Mouse (Mus musculus) stomach, embryonic 16.5 days (tissue): ENCODE data around the gene Pde4dip. TPM values are rescaled to one million over a fixed set of nuclear protein-coding genes. Genes with fewer than 3 reads are reported as not detected.

ENCODE experiments used
- ATAC-seq: fragments of 200-750 bp; cut with Nextera tagmentation; 2 replicates; pipeline ENCODE4 v1.8.0; 2017; ENCODE audit warnings: moderate number of reproducible peaks, moderate TSS enrichment; ENCODE audit not compliant: insufficient read depth, low FRiP score
- H3K27ac ChIP-seq: fragments of 300-500 bp; sonication (generic); 2 replicates; pipeline ENCODE4 v1.5.1; 2014; ENCODE audit warnings: low read length
- H3K27me3 ChIP-seq: fragments of 300-500 bp; sonication (generic); 2 replicates; pipeline ENCODE4 v1.6.1; 2014; ENCODE audit warnings: low read length, control low read depth, mixed read lengths; ENCODE audit not compliant: control insufficient read depth, insufficient read depth
- H3K36me3 ChIP-seq: fragments of 300-500 bp; sonication (generic); 2 replicates; pipeline ENCODE4 v1.6.1; 2014; ENCODE audit warnings: low read length; ENCODE audit not compliant: control insufficient read depth, insufficient read depth
- H3K4me1 ChIP-seq: fragments of 300-500 bp; sonication (generic); 2 replicates; pipeline ENCODE4 v1.6.1; 2014; ENCODE audit warnings: low read length, control low read depth, mixed read lengths; ENCODE audit not compliant: control insufficient read depth, insufficient read depth
- H3K4me2 ChIP-seq: fragments of 300-500 bp; sonication (generic); 2 replicates; pipeline ENCODE4 v1.6.1; 2014; ENCODE audit warnings: low read depth, low read length, mixed read lengths
- H3K4me3 ChIP-seq: fragments of 300-500 bp; sonication (generic); replicated peaks from 2 replicates; pipeline ENCODE4 v1.5.1; 2014; ENCODE audit warnings: mild to moderate bottlenecking, low read length
- H3K9ac ChIP-seq: fragments of 300-500 bp; sonication (generic); 2 replicates; pipeline ENCODE4 v1.6.1; 2014; ENCODE audit warnings: low read length
- H3K9me3 ChIP-seq: fragments of 300-500 bp; sonication (generic); replicated peaks from 2 replicates; pipeline ENCODE4 v1.6.1; 2016; ENCODE audit warnings: low read length, control low read depth; ENCODE audit not compliant: control insufficient read depth
- WGBS: fragments of 180-500 bp; shearing (Covaris S2); extraction: QIAGEN DNeasy Blood & Tissue Kit; methylation state at CpG from one replicate; pipeline ENCODE4 v1.1.7; 2014; 5-methylcytosine and 5-hydroxymethylcytosine counted together
- polyA plus RNA-seq: library from polyadenylated mRNA; unstranded; fragments of >200 nt; fragmentation: Nextera tagmentation; extraction: Ambion mirVana; gene quantifications from 2 replicates; pipeline ENCODE4 v1.2.1, GENCODE M21; 2015

Pde4dip gene
- polyA plus RNA-seq, 1 experiment from 2014 or later = 31.3 TPM

GRCm38 (mm10) chr3:97735575-97735974 lies 152.9 kb downstream of the Pde4dip start:
- no peak overlapping the region for H3K9ac ChIP-seq
- ATAC-seq = 0 out of 2 replicates have a peak, but pooled peaks have one; percentile 21
- 61% methylated on average over 5 of the region's 5 CpGs for WGBS
- H3K27me3 ChIP-seq = no peaks in the 10 kb centered on the region
- no peaks in the 10 kb centered on the region for H3K4me1 ChIP-seq
- H3K4me3 ChIP-seq = no peak overlapping the region
- H3K36me3 ChIP-seq = 0 out of 2 replicates have a peak, but pooled peaks cover 9% of the 10 kb centered on the region
- no peak overlapping the region for H3K4me2 ChIP-seq
- no peak overlapping the region for H3K27ac ChIP-seq
- no peaks in the 10 kb centered on the region for H3K9me3 ChIP-seq

DNA sequence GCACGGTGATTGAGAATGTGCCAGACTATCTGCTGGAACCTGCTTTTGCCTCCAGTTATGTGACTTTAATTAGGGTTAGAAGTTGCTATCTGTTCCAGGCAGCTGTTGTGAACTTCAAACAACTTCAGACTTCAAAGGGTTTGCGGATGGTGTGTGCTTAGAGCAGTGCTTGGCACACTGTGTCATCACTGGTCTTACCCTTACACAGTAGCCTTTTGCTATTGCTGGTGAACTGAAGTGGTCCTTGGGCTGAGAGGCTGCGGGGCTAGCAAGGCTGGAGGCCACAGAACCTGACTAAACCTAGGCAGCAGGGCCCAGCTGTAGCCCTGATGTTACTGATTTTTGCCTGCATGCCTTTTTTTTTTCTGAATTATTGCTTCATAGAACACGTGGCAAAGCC lies 154.2 kb downstream of the Pde4dip start:
- no peak overlapping the region for H3K4me3 ChIP-seq
- H3K27me3 ChIP-seq = no peaks in the 10 kb centered on the region
- ATAC-seq = no peak
- no peak overlapping the region for H3K27ac ChIP-seq
- no peak overlapping the region for H3K9ac ChIP-seq
- WGBS = 73% methylated on average over 4 of the region's 4 CpGs
- H3K4me2 ChIP-seq = no peak overlapping the region
- H3K9me3 ChIP-seq = no peaks in the 10 kb centered on the region
- no peaks in the 10 kb centered on the region for H3K4me1 ChIP-seq
- H3K36me3 ChIP-seq = no peaks in the 10 kb centered on the region

- ATAC-seq = no peak
- no peak overlapping the region for H3K27ac ChIP-seq
- H3K4me1 ChIP-seq = no peaks in the 10 kb centered on the region
- no peaks in the 10 kb centered on the region for H3K9me3 ChIP-seq
- WGBS = 88% methylated on average over 6 of the region's 6 CpGs
- H3K4me2 ChIP-seq = no peak overlapping the region
- no peaks in the 10 kb centered on the region for H3K36me3 ChIP-seq
- H3K9ac ChIP-seq = no peak overlapping the region
- no peak overlapping the region for H3K4me3 ChIP-seq
- no peaks in the 10 kb centered on the region for H3K27me3 ChIP-seq
These were observed 155.9 kb downstream of the Pde4dip start for GRCm38 (mm10) chr3:97732622-97733021.

DNA sequence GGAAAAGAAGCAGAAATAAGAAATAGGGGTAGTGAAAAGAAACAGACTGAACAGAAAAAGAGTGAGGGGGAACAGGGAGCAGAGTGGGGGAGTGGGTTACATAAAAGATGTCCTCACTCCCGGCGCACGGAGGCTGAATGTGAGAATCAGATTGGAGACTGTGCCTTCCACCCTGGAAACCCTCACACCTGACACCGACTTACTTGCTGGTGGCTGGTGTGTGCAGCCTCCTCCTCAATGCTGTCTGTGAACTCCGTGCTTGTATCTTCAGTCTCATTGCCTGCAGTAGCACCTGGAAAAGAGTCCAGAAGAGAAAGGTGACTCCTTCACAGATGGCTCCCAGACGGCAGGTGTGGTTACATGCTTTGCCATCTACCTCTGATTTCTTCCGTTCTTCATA lies 157.9 kb downstream of the Pde4dip start:
- Histone ChIP-seq H3K9ac (no peak overlapping the region), H3K4me2 (no peak overlapping the region), H3K27ac (no peak overlapping the region), H3K9me3 (no peaks in the 10 kb centered on the region), H3K4me1 (no peaks in the 10 kb centered on the region), H3K27me3 (no peaks in the 10 kb centered on the region), H3K36me3 (no peaks in the 10 kb centered on the region), H3K4me3 (no peak overlapping the region)
- ATAC-seq = no peak
- 82% methylated on average over 7 of the region's 7 CpGs for WGBS

DNA sequence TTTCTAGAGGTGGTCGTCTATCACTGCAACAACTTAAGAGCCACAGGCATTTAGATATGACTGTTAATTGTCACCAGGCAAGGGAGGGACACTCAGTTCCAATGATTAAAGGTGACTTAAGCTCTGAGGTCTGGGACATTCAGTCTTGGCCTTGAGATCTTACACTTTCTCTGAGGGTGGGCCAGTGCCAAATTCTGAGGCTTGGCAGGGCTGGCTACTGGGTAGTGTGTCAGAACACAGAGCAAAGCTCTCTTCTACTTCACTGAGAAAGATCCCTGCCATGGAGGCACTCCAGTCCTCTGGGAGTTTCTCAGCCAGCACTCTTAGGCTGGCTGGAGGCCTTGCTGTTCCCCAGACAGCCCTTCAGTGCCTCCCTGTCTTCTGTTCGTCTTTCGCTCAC lies 158.4 kb downstream of the Pde4dip start:
- H3K4me2 ChIP-seq = no peak overlapping the region
- no peaks in the 10 kb centered on the region for H3K4me1 ChIP-seq
- H3K4me3 ChIP-seq = no peak overlapping the region
- H3K9ac ChIP-seq = no peak overlapping the region
- no peak for ATAC-seq
- no peaks in the 10 kb centered on the region for H3K36me3 ChIP-seq
- no peak overlapping the region for H3K27ac ChIP-seq
- WGBS = 77% methylated on average over 3 of the region's 3 CpGs
- no peaks in the 10 kb centered on the region for H3K27me3 ChIP-seq
- H3K9me3 ChIP-seq = no peaks in the 10 kb centered on the region

GRCm38 (mm10) chr3:97727801-97728200 lies 160.7 kb downstream of the Pde4dip start:
- H3K4me2 ChIP-seq = no peak overlapping the region
- no peak overlapping the region for H3K4me3 ChIP-seq
- no peaks in the 10 kb centered on the region for H3K27me3 ChIP-seq
- no peak overlapping the region for H3K27ac ChIP-seq
- ATAC-seq = no peak
- H3K36me3 ChIP-seq = no peaks in the 10 kb centered on the region
- H3K9ac ChIP-seq = no peak overlapping the region
- H3K4me1 ChIP-seq = no peaks in the 10 kb centered on the region
- WGBS = 83% methylated on average over 2 of the region's 2 CpGs
- 0 out of 2 replicates have a peak, but pooled peaks cover 3% of the 10 kb centered on the region for H3K9me3 ChIP-seq

- no peaks in the 10 kb centered on the region for H3K36me3 ChIP-seq
- no peak for ATAC-seq
- H3K27ac ChIP-seq = no peak overlapping the region
- no peak overlapping the region for H3K4me3 ChIP-seq
- no peaks in the 10 kb centered on the region for H3K4me1 ChIP-seq
- H3K9me3 ChIP-seq = 0 out of 2 replicates have a peak, but pooled peaks cover 3% of the 10 kb centered on the region
- 82% methylated on average over 9 of the region's 9 CpGs for WGBS
- no peak overlapping the region for H3K9ac ChIP-seq
- no peak overlapping the region for H3K4me2 ChIP-seq
- no peaks in the 10 kb centered on the region for H3K27me3 ChIP-seq
These were observed 169.4 kb downstream of the Pde4dip start for GRCm38 (mm10) chr3:97719116-97719515.

DNA sequence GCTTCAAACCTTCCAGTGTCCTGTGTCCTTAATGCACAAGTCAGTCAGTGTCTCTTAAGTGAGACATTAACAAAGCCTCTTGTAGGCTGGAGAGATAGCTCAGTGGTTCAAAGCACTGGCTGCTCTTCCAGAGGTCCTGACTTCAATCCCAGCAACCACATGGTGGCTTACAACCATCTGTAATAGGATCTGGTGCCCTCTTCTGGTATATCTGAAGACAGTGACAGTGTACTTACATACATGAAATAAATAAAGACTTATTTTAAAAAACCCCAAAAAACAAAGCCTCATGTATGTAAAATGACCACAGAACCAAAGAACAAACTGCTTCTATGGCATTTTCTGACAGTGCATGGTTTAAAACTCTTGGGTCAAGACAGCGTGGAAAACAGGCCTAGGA lies 172.6 kb downstream of the Pde4dip start:
- ATAC-seq = no peak
- Histone ChIP-seq H3K9me3 (no peaks in the 10 kb centered on the region), H3K9ac (no peak overlapping the region), H3K27me3 (no peaks in the 10 kb centered on the region), H3K4me3 (no peak overlapping the region), H3K36me3 (no peaks in the 10 kb centered on the region), H3K27ac (no peak overlapping the region), H3K4me2 (no peak overlapping the region), H3K4me1 (no peaks in the 10 kb centered on the region)
- WGBS = 84% methylated on average over 1 of the region's 1 CpGs

DNA sequence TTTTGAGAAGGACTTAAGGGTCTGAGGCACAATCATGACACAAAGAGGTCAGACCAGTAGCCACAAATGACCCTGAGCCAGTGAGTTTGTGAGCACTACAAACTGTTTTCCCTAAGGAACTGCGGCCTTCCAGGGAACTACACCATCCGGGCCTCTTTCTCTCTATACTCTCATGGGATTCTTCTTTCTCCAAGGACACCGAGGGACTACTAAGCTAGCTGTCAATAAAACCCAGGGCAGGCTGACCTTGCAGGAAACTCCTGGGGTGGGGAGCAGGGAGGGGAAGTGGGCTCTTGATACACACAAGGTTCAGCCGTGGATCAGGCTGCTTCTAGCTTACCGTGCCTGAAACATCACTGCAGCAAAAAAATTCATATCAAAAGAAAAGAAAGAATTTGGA lies 177.6 kb downstream of the Pde4dip start:
- H3K9ac ChIP-seq = no peak overlapping the region
- H3K36me3 ChIP-seq = no peaks in the 10 kb centered on the region
- H3K4me1 ChIP-seq = no peaks in the 10 kb centered on the region
- no peak for ATAC-seq
- no peak overlapping the region for H3K4me3 ChIP-seq
- H3K27ac ChIP-seq = no peak overlapping the region
- H3K27me3 ChIP-seq = no peaks in the 10 kb centered on the region
- H3K4me2 ChIP-seq = no peak overlapping the region
- no peaks in the 10 kb centered on the region for H3K9me3 ChIP-seq
- 42% methylated on average over 5 of the region's 5 CpGs for WGBS

DNA sequence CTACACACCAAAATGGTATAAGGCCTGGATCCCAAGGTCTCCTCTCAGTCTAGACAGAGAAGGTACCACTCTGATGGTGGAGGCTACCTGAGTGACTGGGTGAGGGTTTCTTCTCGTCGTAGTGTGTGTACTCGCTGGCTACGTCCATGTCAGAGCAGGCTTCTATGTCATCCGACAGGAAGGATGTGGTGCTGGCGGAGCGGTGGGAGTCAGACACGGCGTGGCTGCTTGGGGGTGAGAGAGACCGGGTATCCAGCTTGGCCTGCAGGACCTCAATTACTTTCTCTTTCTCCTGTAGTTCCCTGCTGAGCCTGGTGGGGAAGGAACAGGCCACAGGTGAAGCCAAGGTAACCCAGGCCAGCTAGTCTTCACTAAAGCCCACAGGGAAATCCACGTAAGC lies 178.4 kb downstream of the Pde4dip start:
- H3K4me3 ChIP-seq = no peak overlapping the region
- H3K36me3 ChIP-seq = no peaks in the 10 kb centered on the region
- 83% methylated on average over 11 of the region's 11 CpGs for WGBS
- no peaks in the 10 kb centered on the region for H3K4me1 ChIP-seq
- no peak for ATAC-seq
- H3K27me3 ChIP-seq = no peaks in the 10 kb centered on the region
- H3K9ac ChIP-seq = no peak overlapping the region
- no peak overlapping the region for H3K27ac ChIP-seq
- no peak overlapping the region for H3K4me2 ChIP-seq
- H3K9me3 ChIP-seq = no peaks in the 10 kb centered on the region
